Mouse (Mus musculus): ENCODE data around the gene Olfr1116.
"Not testable (repeated sequence)": the region's sequence is repeated elsewhere in the genome, so short reads cannot be mapped to it uniquely, and the experiment has no call there.

Gene Olfr1116

GRCm38 (mm10) chr2:87267234-87267633, at the start of gene Olfr1116:
Olfr1116 (plus strand) TSS chr2:87267534.
- no peak for DNase-seq

GRCm38 (mm10) chr2:87247713-87248112, 19.6 kb upstream of the Olfr1116 start, which contains the start of gene Olfr1115:
Olfr1115 (plus strand) TSS chr2:87248013.
- DNase-seq, result no peak

GRCm38 (mm10) chr2:87293977-87294376, 26.6 kb downstream of the Olfr1116 start:
- not testable (repeated sequence) for DNase-seq

GRCm38 (mm10) chr2:87307281-87307680, 39.9 kb downstream of the Olfr1116 start, which contains the start of gene Olfr1118:
Olfr1118 (plus strand) TSS chr2:87307581.
- no peak for DNase-seq

Data from embryo, embryonic 11 days (tissue).